16 mouse cellular contexts compared by ENCODE assay signal in the genomic region with DNA sequence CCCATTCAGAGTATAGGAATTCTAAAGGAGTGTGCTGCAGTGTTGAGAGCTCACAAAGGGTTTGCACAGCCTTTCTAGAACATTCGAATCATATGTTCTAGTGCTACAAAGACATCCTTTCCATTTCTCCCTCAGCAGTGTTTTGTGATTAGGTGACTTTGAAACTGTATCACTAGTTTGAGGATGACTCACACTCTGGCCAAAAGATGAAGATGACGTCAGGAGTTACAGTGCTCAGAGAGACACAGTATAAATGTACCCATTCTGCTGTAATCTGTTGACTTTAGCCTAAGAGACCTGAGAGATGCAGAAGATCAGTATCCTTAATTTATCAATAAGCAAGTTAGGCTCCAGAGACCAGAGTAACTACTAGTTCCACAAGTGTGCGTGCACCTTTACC.
"Had no signal": no experiment of that assay in that cellular context is flagged by ENCODE, and none has a peak within 500 bp of the region (broad histone marks: within the 10 kb centered on the region; RNA-seq: fewer than 3 reads in every experiment).

No protein-coding gene starts in this region.

- H3K27ac ChIP-seq: neural tube, embryonic 13.5 days; neural tube, embryonic 15.5 days; stomach, embryonic 15.5 days; stomach, postnatal 0 days had no signal

- H3K4me2 ChIP-seq: neural tube, embryonic 13.5 days; neural tube, embryonic 15.5 days; stomach, embryonic 15.5 days had no signal

- DNase-seq: retina, postnatal 1 day; right cerebral cortex, adult 18-20 months; right cerebral cortex, postnatal 14 days; right cerebral cortex, postnatal 25 days; right cerebral cortex, postnatal 4 days; spleen, adult 18-20 months; thymus, adult 18-20 months; thymus, adult 2 months; thymus, postnatal 14 days; thymus, postnatal 25 days; thymus, postnatal 36 days; thymus, postnatal 4 days had no signal

- H3K27me3 ChIP-seq: neural tube, embryonic 13.5 days; neural tube, embryonic 15.5 days; stomach, embryonic 15.5 days had no signal

- H3K4me1 ChIP-seq: neural tube, embryonic 15.5 days; stomach, embryonic 15.5 days had no signal

- H3K9ac ChIP-seq: neural tube, embryonic 13.5 days; neural tube, embryonic 15.5 days; stomach, embryonic 15.5 days had no signal

- H3K36me3 ChIP-seq: neural tube, embryonic 13.5 days; neural tube, embryonic 15.5 days; stomach, embryonic 15.5 days had no signal

- H3K9me3 ChIP-seq: neural tube, embryonic 13.5 days; neural tube, embryonic 15.5 days; stomach, embryonic 15.5 days had no signal

- H3K4me3 ChIP-seq: neural tube, embryonic 13.5 days; neural tube, embryonic 15.5 days; stomach, embryonic 15.5 days had no signal
